Mouse (Mus musculus) megakaryocyte, embryonic 14.5 days (primary cell): Measurements from ENCODE around the gene Tmem138.

ENCODE experiments used
- FLI1 ChIP-seq: IDR thresholded peaks from 2 replicates; pipeline ENCODE4 v1.6.1; 2012; ENCODE audit warnings: low read length, inconsistent platforms, mixed read lengths
- GATA1 ChIP-seq: IDR thresholded peaks from 3 replicates; pipeline ENCODE4 v1.6.1; 2012; ENCODE audit warnings: mixed read lengths, low read length, inconsistent platforms, borderline replicate concordance

DNA sequence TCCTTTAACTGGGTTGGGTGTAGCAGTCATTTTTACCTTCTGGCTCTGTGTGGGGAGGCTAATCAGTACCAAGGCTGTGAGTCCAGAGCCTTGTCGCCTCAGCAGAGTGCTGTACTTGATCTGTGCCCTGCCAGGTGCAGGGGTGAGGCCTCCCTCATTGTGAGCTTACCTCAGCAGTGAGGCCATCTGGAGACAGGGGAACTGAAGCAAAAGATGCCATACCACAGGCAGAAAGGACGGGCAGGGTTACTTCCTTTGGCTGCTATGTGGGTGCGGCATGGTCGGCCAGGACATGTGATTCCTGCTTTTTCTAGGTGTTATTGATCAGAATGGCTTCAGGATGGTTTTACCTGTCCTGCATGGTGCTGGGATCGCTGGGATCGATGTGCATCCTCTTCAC, 4.8 kb upstream of the Tmem138 start:
- TF ChIP-seq FLI1 (no peak), GATA1 (no peak)
